Comparison of ENCODE assay signal across 30 mouse cellular contexts in the genomic region with DNA sequence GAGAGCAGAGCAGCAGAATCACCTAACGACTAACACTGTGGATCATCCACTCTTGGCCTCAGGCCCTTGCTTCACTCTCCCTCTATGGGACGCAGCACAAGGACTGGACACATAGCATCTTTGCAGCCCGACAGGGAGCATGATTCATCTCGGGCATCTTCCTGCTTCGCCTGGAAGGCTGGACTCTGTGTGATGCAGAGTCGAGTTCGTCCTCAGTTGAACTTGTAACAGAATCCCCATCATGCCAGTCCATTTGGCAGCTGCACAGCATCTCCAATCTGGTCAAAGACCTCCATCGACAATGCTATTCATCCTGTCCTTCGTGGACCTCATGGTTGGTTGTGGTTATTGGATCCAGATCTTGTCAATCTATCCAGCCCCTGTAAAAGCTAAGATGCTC. TPM values are rescaled to one million over a fixed set of nuclear protein-coding genes. Genes with fewer than 3 reads are reported as not detected.
"Had no signal": no experiment of that assay in that cellular context is flagged by ENCODE, and none has a peak within 500 bp of the region (broad histone marks: within the 10 kb centered on the region; RNA-seq: fewer than 3 reads in every experiment).

No protein-coding gene starts in this region.

- H3K36me3 ChIP-seq: kidney, embryonic 15.5 days; limb, embryonic 13.5 days; liver, embryonic 13.5 days had no signal

- H3K4me1 ChIP-seq: kidney, embryonic 15.5 days; limb, embryonic 13.5 days; liver, embryonic 13.5 days had no signal

- H3K9ac ChIP-seq: kidney, embryonic 15.5 days; limb, embryonic 13.5 days; liver, embryonic 13.5 days had no signal

- DNase-seq: kidney, postnatal 10 days; kidney, postnatal 36 days; layer of hippocampus, postnatal 36 days; liver, embryonic 13.5 days; lung, adult 2 months; lung, postnatal 14 days; lung, postnatal 4 days; midbrain, embryonic 14.5 days; thymus, adult 2 months; thymus, postnatal 14 days; thymus, postnatal 4 days had no signal

- H3K4me2 ChIP-seq: kidney, embryonic 15.5 days; limb, embryonic 13.5 days; liver, embryonic 13.5 days; midbrain, embryonic 11.5 days had no signal

- H3K4me3 ChIP-seq: kidney, embryonic 15.5 days; left cerebral cortex, adult 2 months; limb, embryonic 13.5 days; liver, embryonic 13.5 days had no signal

- H3K27me3 ChIP-seq: kidney, embryonic 15.5 days; limb, embryonic 13.5 days; liver, embryonic 13.5 days had no signal

- H3K9me3 ChIP-seq: kidney, embryonic 15.5 days; limb, embryonic 13.5 days; liver, embryonic 13.5 days had no signal

- H3K27ac ChIP-seq: kidney, embryonic 15.5 days; left cerebral cortex, adult 2 months; limb, embryonic 13.5 days; liver, embryonic 13.5 days had no signal

RNA-seq across cellular contexts. Expression of a gene that starts 11.2 kb away (rescaled TPM):
- total RNA-seq: layer of hippocampus, adult 8-10 months; layer of hippocampus, postnatal 10 days; layer of hippocampus, postnatal 36 days; left cerebral cortex, adult 2 months; left cerebral cortex, postnatal 10 days; left cerebral cortex, postnatal 36 days; liver, adult 2 months; megakaryocyte progenitor cell, adult 5-6 weeks; megakaryocyte-erythroid progenitor cell, adult 5-6 weeks; midbrain, postnatal 0 days had no signal
- polyA plus RNA-seq: kidney, embryonic 15.5 days; limb, embryonic 13.5 days; liver, adult 2 months; liver, embryonic 13.5 days; liver, embryonic 16.5 days; lung, adult 2 months; lung, embryonic 16.5 days; midbrain, embryonic 11.5 days; midbrain, embryonic 14.5 days; midbrain, postnatal 0 days; neural tube, embryonic 11.5 days; neural tube, embryonic 14.5 days; small intestine, adult 2 months; spleen, adult 2 months; stomach, embryonic 16.5 days; thymus, adult 2 months had no signal
